ENCODE assay signal across 16 mouse cellular contexts in the genomic region with DNA sequence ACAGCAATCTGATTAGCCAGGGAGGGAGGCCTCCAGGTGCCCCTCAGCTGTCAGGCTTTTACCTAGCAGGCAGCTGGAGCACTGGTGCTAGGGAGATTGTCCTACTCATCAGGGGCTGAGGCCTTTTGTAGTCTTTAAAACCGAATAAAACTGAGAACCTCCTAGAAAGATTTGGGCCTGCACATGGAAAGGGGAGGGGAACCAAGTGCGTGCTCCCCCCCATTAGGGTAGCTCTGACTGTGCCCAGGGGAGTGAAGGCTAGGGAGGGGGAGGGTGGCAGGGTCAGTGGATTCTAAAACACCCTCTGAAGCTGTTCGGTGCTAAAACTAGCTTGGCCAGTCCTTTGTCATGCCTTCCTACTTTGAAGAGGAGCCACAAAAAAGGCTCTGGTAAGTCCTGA. TPM values are rescaled to one million over a fixed set of nuclear protein-coding genes. Genes with fewer than 3 reads are reported as not detected.
DNase-seq lines count a peak whose midpoint lies in the region; ATAC-seq and TF ChIP-seq lines count a peak whose summit lies in the region.
"Had no signal": no experiment of that assay in that cellular context is flagged by ENCODE, and none has a peak within 500 bp of the region (broad histone marks: within the 10 kb centered on the region; RNA-seq: fewer than 3 reads in every experiment).

No protein-coding gene starts in this region.

- no peaks in the 10 kb centered on the region for H3K27me3 ChIP-seq in cerebellum, adult 2 months (ENCODE audit: control insufficient read depth, insufficient read depth, low read length)
- no peaks in the 10 kb centered on the region; the same call in 1 of the 2 replicates for H3K27me3 ChIP-seq in heart, embryonic 13.5 days (replicated peaks)
- peaks cover 13% of the 10 kb centered on the region for H3K27me3 ChIP-seq in embryonic facial prominence, embryonic 10.5 days (replicated peaks; ENCODE audit: low read depth, poor library complexity, severe bottlenecking)
- no peaks in the 10 kb centered on the region for H3K27me3 ChIP-seq in limb, embryonic 14.5 days (ENCODE audit: control insufficient read depth, insufficient read depth, low read length)
- H3K27me3 ChIP-seq: kidney, embryonic 15.5 days had no signal

- H3K4me3 ChIP-seq in cerebellum, adult 2 months (replicated peaks; ENCODE audit: insufficient read depth, low read depth, low read length) = no peak overlapping the region
- no peak overlapping the region for H3K4me3 ChIP-seq in heart, embryonic 13.5 days
- no peak overlapping the region for H3K4me3 ChIP-seq in embryonic facial prominence, embryonic 10.5 days
- H3K4me3 ChIP-seq in limb, embryonic 14.5 days (replicated peaks; ENCODE audit: low read length) = no peak overlapping the region
- H3K4me3 ChIP-seq: kidney, embryonic 15.5 days; myocyte had no signal

- ATAC-seq in heart, embryonic 13.5 days (ENCODE audit: extremely low read depth, insufficient number of reproducible peaks, low FRiP score, low TSS enrichment) = no peak
- no peak for ATAC-seq in limb, embryonic 14.5 days (ENCODE audit: low FRiP score, low read depth)

- TF ChIP-seq POLR2A in cerebellum, adult 2 months (IDR thresholded peaks at IDR 0.05; ENCODE audit: borderline replicate concordance, insufficient read depth, low read length) = no peak
- no peak for TF ChIP-seq POLR2A in limb, embryonic 14.5 days (IDR thresholded peaks at IDR 0.05; ENCODE audit: borderline replicate concordance, extremely low read depth, insufficient read depth, insufficient read length)

- H3K36me3 ChIP-seq in heart, embryonic 13.5 days = no peaks in the 10 kb centered on the region
- H3K36me3 ChIP-seq in embryonic facial prominence, embryonic 10.5 days (replicated peaks) = no peaks in the 10 kb centered on the region
- H3K36me3 ChIP-seq in limb, embryonic 14.5 days (ENCODE audit: control insufficient read depth, insufficient read depth, low read length) = no peaks in the 10 kb centered on the region
- H3K36me3 ChIP-seq: kidney, embryonic 15.5 days had no signal

- 30% methylated on average over 3 of the region's 3 CpGs for WGBS in cerebellum, adult 2 months
- WGBS in heart, embryonic 13.5 days = 29% methylated on average over 3 of the region's 3 CpGs
- 32% methylated on average over 3 of the region's 3 CpGs for WGBS in embryonic facial prominence, embryonic 10.5 days
- WGBS in limb, embryonic 14.5 days = 22% methylated on average over 3 of the region's 3 CpGs

- peak overlapping the region; percentile 12; the same call in 1 of the 2 replicates for H3K4me2 ChIP-seq in heart, embryonic 13.5 days
- H3K4me2 ChIP-seq in limb, embryonic 14.5 days (replicated peaks; ENCODE audit: low read depth, low read length, severe bottlenecking) = no peak overlapping the region
- H3K4me2 ChIP-seq: kidney, embryonic 15.5 days had no signal

- peak overlapping the region; percentile 8; the same call in 1 of the 2 replicates for H3K9ac ChIP-seq in heart, embryonic 13.5 days
- peak overlapping the region; percentile 31; the same call in 1 of the 2 replicates for H3K9ac ChIP-seq in limb, embryonic 14.5 days (ENCODE audit: low read depth, low read length, severe bottlenecking)
- H3K9ac ChIP-seq: kidney, embryonic 15.5 days had no signal

- no peak for TF ChIP-seq CTCF in cerebellum, adult 2 months (IDR thresholded peaks at IDR 0.05; ENCODE audit: borderline replicate concordance, insufficient read depth, low read depth, low read length)

- H3K9me3 ChIP-seq in heart, embryonic 13.5 days = no peaks in the 10 kb centered on the region
- H3K9me3 ChIP-seq in embryonic facial prominence, embryonic 10.5 days = no peaks in the 10 kb centered on the region
- no peaks in the 10 kb centered on the region for H3K9me3 ChIP-seq in limb, embryonic 14.5 days (ENCODE audit: control insufficient read depth, low read length)
- H3K9me3 ChIP-seq: kidney, embryonic 15.5 days had no signal

- no peak for DNase-seq in cerebellum, adult 2 months
- no peak for DNase-seq in cerebellum, postnatal 14 days
- no peak for DNase-seq in heart, postnatal 10 days
- DNase-seq in embryonic facial prominence, embryonic 10.5 days (ENCODE audit: low spot score) = peak; percentile 18
- no peak for DNase-seq in limb, embryonic 14.5 days (ENCODE audit: low spot score)
- no peak for DNase-seq in frontal cortex, postnatal 36 days (ENCODE audit: low spot score in 2 of 2)
- DNase-seq in thymus, adult 18-20 months = no peak
- DNase-seq: adrenal gland, postnatal 10 days; gastrocnemius, postnatal 25 days; lung, postnatal 4 days; spleen, adult 18-20 months had no signal

- intact Hi-C loops in heart, postnatal 10 days (cut with DNase I) = no loop called here

- peak overlapping the region; percentile 92 for H3K27ac ChIP-seq in cerebellum, adult 2 months (ENCODE audit: insufficient read depth, low read length)
- H3K27ac ChIP-seq in heart, embryonic 13.5 days (replicated peaks) = peak overlapping the region; percentile 34; the same call in 1 of the 2 replicates
- peak overlapping the region; percentile 3 for H3K27ac ChIP-seq in embryonic facial prominence, embryonic 10.5 days (replicated peaks)
- no peak overlapping the region for H3K27ac ChIP-seq in limb, embryonic 14.5 days (replicated peaks; ENCODE audit: low read depth, low read length)
- H3K27ac ChIP-seq: kidney, embryonic 15.5 days had no signal

- peaks cover 69% of the 10 kb centered on the region for H3K4me1 ChIP-seq in cerebellum, adult 2 months (ENCODE audit: control insufficient read depth, insufficient read depth, low read length)
- peaks cover 34% of the 10 kb centered on the region for H3K4me1 ChIP-seq in heart, embryonic 13.5 days
- H3K4me1 ChIP-seq in embryonic facial prominence, embryonic 10.5 days = peaks cover 46% of the 10 kb centered on the region
- H3K4me1 ChIP-seq in limb, embryonic 14.5 days (ENCODE audit: control insufficient read depth, insufficient read depth, low read length) = peaks cover 13% of the 10 kb centered on the region; the same call in 1 of the 2 replicates

RNA-seq across cellular contexts. Expression of a gene that starts 18.3 kb away (rescaled TPM):
- 0.43 and 0.54 TPM in 2 replicates for polyA plus RNA-seq in cerebellum, adult 2 months (2012; rRNA removed)
- 0.71 TPM in 2 replicates for polyA plus RNA-seq in heart, embryonic 13.5 days (2015; fragmentation: Nextera tagmentation; extraction: Ambion mirVana)
- total RNA-seq in heart, postnatal 10 days (2021) = 1 to 10 TPM in 1 of 2 experiments, under 1 TPM in 1; 0.87 to 1.1 TPM
- 0.15 and 0.19 TPM in 2 replicates for polyA plus RNA-seq in embryonic facial prominence, embryonic 10.5 days (2016; fragmentation: Nextera tagmentation; extraction: Ambion mirVana)
- 0.16 and 0.28 TPM in 2 replicates for polyA plus RNA-seq in limb, embryonic 14.5 days (2012; rRNA removed)
- polyA plus RNA-seq in limb, embryonic 14.5 days (2014; fragmentation: Nextera tagmentation; extraction: Ambion mirVana) = 0.23 and 0.51 TPM in 2 replicates
- polyA plus RNA-seq: liver, embryonic 16.5 days; myocyte had no signal

RNA-seq across cellular contexts. Expression of a gene that starts 32.0 kb away (rescaled TPM):
- 30.6 and 31.4 TPM in 2 replicates for polyA plus RNA-seq in cerebellum, adult 2 months (2012; rRNA removed)
- 28.4 and 30.3 TPM in 2 replicates for polyA plus RNA-seq in heart, embryonic 13.5 days (2015; fragmentation: Nextera tagmentation; extraction: Ambion mirVana)
- 10 to 100 TPM; 23.3 to 27.1 TPM for total RNA-seq in heart, postnatal 10 days (2021)
- 37.6 and 40.8 TPM in 2 replicates for polyA plus RNA-seq in embryonic facial prominence, embryonic 10.5 days (2016; fragmentation: Nextera tagmentation; extraction: Ambion mirVana)
- polyA plus RNA-seq in limb, embryonic 14.5 days (2012; rRNA removed) = 30.2 and 37.4 TPM in 2 replicates
- 37.6 and 42.6 TPM in 2 replicates for polyA plus RNA-seq in limb, embryonic 14.5 days (2014; fragmentation: Nextera tagmentation; extraction: Ambion mirVana)

RNA-seq across cellular contexts. Expression of a gene that starts 42.7 kb away (rescaled TPM):
- not detected in 2 replicates for polyA plus RNA-seq in cerebellum, adult 2 months (2012; rRNA removed)
- not detected in 2 replicates for polyA plus RNA-seq in heart, embryonic 13.5 days (2015; fragmentation: Nextera tagmentation; extraction: Ambion mirVana)
- total RNA-seq in heart, postnatal 10 days (2021) = not detected
- polyA plus RNA-seq in embryonic facial prominence, embryonic 10.5 days (2016; fragmentation: Nextera tagmentation; extraction: Ambion mirVana) = not detected in 2 replicates
- polyA plus RNA-seq in limb, embryonic 14.5 days (2012; rRNA removed) = 0.12 and 0.23 TPM in 2 replicates
- not detected in 2 replicates for polyA plus RNA-seq in limb, embryonic 14.5 days (2014; fragmentation: Nextera tagmentation; extraction: Ambion mirVana)
- total RNA-seq: adrenal gland, postnatal 10 days; gastrocnemius, postnatal 25 days; layer of hippocampus, adult 8-10 months had no signal
- polyA plus RNA-seq: kidney, embryonic 15.5 days had no signal
